Mouse (Mus musculus) lung, embryonic 14.5 days (tissue): ENCODE measurements at regions not wholly inside any gene's neighbourhood (a gene's known extent, or its start where the extent isn't known, plus 50 kb on each side); places are given as distances from the start of the nearest gene placed in this dataset.

ENCODE experiments used
- ATAC-seq: fragments of 200-750 bp; cut with Nextera tagmentation; 2 replicates; pipeline ENCODE4 v1.8.0; 2017; ENCODE audit warnings: mild to moderate bottlenecking, moderate TSS enrichment, moderate library complexity; ENCODE audit not compliant: insufficient read depth
- DNase-seq: peaks from one replicate; pipeline ENCODE4 v3.0.0-alpha.2; 2015
- H3K27ac ChIP-seq: fragments of 300-500 bp; sonication (generic); 2 replicates; pipeline ENCODE4 v1.5.1; 2014; ENCODE audit warnings: low read depth, mild to moderate bottlenecking, moderate library complexity
- H3K27me3 ChIP-seq: fragments of 300-500 bp; sonication (generic); 2 replicates; pipeline ENCODE4 v1.6.1; 2014; ENCODE audit warnings: low read length, control low read depth; ENCODE audit not compliant: insufficient read depth
- H3K36me3 ChIP-seq: fragments of 300-500 bp; sonication (generic); 2 replicates; pipeline ENCODE4 v1.6.1; 2014; ENCODE audit warnings: control low read depth; ENCODE audit not compliant: insufficient read depth
- H3K4me1 ChIP-seq: fragments of 300-500 bp; sonication (generic); 2 replicates; pipeline ENCODE4 v1.6.1; 2014; ENCODE audit warnings: antibody characterized with exemption, control low read depth; ENCODE audit not compliant: insufficient read depth
- H3K4me2 ChIP-seq: fragments of 300-500 bp; sonication (generic); 2 replicates; pipeline ENCODE4 v1.6.1; 2014; ENCODE audit warnings: mild to moderate bottlenecking
- H3K4me3 ChIP-seq: fragments of 300-500 bp; sonication (generic); 2 replicates; pipeline ENCODE4 v1.5.1; 2014; ENCODE audit warnings: low read depth, low read length
- H3K9ac ChIP-seq: fragments of 300-500 bp; sonication (generic); 2 replicates; pipeline ENCODE4 v1.6.1; 2014
- H3K9me3 ChIP-seq: fragments of 300-500 bp; sonication (generic); 2 replicates; pipeline ENCODE4 v1.6.1; 2016; ENCODE audit warnings: low read depth, low read length, control low read depth
- CTCF ChIP-seq: IDR thresholded peaks from 2 replicates; pipeline ENCODE4 v1.5.1; 2016; ENCODE audit warnings: antibody characterized with exemption, low read depth
- WGBS: fragments of 180-500 bp; shearing (Covaris S2); extraction: QIAGEN DNeasy Blood & Tissue Kit; methylation state at CpG from one replicate; pipeline ENCODE4 v1.1.7; 2014; 5-methylcytosine and 5-hydroxymethylcytosine counted together

DNA sequence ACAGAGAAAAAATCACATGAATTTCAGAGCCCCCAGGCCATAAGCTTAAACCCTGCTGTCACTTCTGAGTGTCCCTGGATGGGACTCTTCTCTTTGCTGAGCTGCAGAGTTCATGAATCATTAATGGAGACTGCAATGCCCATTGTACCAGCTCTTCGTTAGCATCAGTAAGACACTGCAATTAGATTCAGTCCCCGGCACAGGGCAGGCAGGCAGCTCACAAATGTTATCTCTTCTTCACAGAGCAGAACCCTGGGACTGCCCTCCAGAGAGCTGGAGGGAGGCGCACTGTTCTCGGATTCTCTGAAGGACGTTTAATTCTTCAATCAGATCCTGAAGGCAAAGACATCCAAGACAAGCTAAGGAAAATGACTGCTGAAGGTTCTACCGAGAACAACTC lies 420.1 kb downstream of the Tmem132b start:
- no peak overlapping the region for H3K27ac ChIP-seq
- 68% methylated on average over 6 of the region's 6 CpGs for WGBS
- no peaks in the 10 kb centered on the region for H3K4me1 ChIP-seq
- TF ChIP-seq CTCF = no peak
- no peak for DNase-seq
- no peak overlapping the region for H3K9ac ChIP-seq
- H3K27me3 ChIP-seq = no peaks in the 10 kb centered on the region
- ATAC-seq = no peak
- H3K9me3 ChIP-seq = no peaks in the 10 kb centered on the region
- H3K4me3 ChIP-seq = no peak overlapping the region
- no peaks in the 10 kb centered on the region for H3K36me3 ChIP-seq
- H3K4me2 ChIP-seq = no peak overlapping the region

DNA sequence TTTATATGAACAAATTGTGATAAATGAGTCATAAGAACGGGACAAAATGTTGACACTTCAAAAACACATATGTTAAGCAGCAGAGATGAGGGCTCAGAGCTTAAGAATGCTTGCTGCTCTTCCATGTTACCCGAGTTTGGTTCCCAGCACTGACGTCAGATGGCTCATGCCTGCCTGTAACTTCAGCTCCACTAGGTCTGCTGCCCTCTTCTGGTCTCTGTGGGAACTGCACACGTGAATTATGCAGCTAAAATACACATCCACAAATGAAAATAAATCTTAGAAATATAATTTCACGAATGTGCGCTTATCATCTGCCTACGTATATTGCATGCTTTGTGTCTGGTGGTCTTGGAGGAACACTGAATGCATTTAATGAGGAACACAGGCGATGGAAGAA lies 432.5 kb downstream of the Tmem132b start:
- Histone ChIP-seq H3K27ac (no peak overlapping the region), H3K9me3 (no peaks in the 10 kb centered on the region), H3K4me3 (no peak overlapping the region), H3K9ac (no peak overlapping the region), H3K4me2 (no peak overlapping the region), H3K4me1 (no peaks in the 10 kb centered on the region), H3K27me3 (no peaks in the 10 kb centered on the region), H3K36me3 (no peaks in the 10 kb centered on the region)
- WGBS = 61% methylated on average over 8 of the region's 8 CpGs
- ATAC-seq (no peak), DNase-seq (peak; percentile 21)
- peak; percentile 62 for TF ChIP-seq CTCF

DNA sequence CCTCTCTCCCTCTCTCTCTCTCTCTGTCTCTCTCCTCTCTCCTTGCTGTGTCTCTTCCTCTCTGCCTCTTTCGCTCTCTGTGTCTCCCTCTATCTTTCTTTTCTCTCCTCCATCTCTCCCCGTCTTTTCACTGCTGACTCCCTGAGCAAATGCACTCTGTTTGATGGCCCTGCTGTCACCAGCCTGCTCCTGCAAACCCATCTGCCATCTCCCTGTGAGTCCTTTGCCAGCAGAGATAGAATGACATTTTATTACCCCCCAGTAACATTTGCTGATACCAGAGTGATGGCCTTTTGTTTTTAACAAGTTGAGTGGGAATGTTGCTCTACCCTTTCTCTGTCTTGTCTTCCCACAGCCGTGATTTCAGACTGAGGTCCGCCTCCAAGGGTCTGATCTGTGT lies 436.6 kb downstream of the Tmem132b start:
- Histone ChIP-seq H3K9me3 (no peaks in the 10 kb centered on the region), H3K27ac (no peak overlapping the region), H3K36me3 (no peaks in the 10 kb centered on the region), H3K27me3 (no peaks in the 10 kb centered on the region), H3K4me2 (no peak overlapping the region), H3K4me1 (no peaks in the 10 kb centered on the region), H3K9ac (no peak overlapping the region), H3K4me3 (no peak overlapping the region)
- DNase-seq (no peak), ATAC-seq (no peak)
- TF ChIP-seq CTCF = no peak
- 52% methylated on average over 4 of the region's 4 CpGs for WGBS

DNA sequence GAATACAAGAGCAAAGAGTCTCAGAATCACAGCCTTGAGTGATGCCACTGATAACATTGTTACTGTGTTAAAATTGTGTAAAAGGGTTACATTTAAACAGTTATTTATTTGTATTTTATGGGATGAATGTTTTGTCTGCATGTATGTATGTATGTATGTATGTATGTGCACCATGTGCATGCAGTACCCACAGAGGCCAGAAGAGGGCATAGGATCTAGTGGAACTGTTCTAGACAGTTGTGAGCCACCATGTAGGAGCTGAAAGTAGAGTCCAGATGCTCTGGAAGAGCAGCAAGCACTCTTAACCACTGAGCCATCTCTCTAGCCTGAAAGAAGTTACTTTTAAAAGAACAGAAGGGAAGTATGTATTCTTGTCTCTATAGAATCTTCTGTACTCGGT lies 442.5 kb downstream of the Tmem132b start:
- H3K27me3 ChIP-seq = no peaks in the 10 kb centered on the region
- H3K4me3 ChIP-seq = no peak overlapping the region
- no peak overlapping the region for H3K27ac ChIP-seq
- no peaks in the 10 kb centered on the region; the same call in 1 of the 2 replicates for H3K9me3 ChIP-seq
- DNase-seq = no peak
- ATAC-seq = no peak
- WGBS = 55% methylated on average over 1 of the region's 1 CpGs
- no peak overlapping the region for H3K4me2 ChIP-seq
- no peaks in the 10 kb centered on the region for H3K4me1 ChIP-seq
- no peak overlapping the region for H3K9ac ChIP-seq
- peak; percentile 24; the same call in 1 of the 2 replicates for TF ChIP-seq CTCF
- no peaks in the 10 kb centered on the region for H3K36me3 ChIP-seq

DNA sequence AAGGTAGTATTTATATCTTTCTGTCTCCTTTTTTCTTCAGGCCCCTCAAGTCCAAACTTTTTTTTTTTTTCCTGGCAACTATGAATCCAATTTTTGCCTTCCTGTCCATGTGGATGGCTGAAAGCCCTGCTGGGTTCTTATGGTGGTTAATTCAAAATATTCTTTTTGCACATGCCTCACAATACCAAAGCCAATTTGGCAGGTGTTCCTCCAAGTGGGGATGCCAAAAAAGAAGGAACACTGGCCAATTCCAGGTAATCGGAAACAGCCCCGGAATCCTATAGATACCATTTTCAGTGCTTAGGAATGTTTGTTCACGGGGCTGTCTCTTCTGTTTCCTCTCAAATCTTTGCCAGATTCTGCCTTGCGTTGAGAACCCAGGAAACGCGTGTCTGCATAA lies 448.2 kb downstream of the Tmem132b start:
- 85% methylated on average over 6 of the region's 6 CpGs for WGBS
- Histone ChIP-seq H3K27me3 (no peaks in the 10 kb centered on the region), H3K4me1 (no peaks in the 10 kb centered on the region), H3K4me3 (no peak overlapping the region), H3K36me3 (no peaks in the 10 kb centered on the region), H3K4me2 (no peak overlapping the region), H3K27ac (no peak overlapping the region), H3K9ac (no peak overlapping the region), H3K9me3 (no peaks in the 10 kb centered on the region; the same call in 1 of the 2 replicates)
- TF ChIP-seq CTCF = no peak
- DNase-seq = no peak
- ATAC-seq = no peak

DNA sequence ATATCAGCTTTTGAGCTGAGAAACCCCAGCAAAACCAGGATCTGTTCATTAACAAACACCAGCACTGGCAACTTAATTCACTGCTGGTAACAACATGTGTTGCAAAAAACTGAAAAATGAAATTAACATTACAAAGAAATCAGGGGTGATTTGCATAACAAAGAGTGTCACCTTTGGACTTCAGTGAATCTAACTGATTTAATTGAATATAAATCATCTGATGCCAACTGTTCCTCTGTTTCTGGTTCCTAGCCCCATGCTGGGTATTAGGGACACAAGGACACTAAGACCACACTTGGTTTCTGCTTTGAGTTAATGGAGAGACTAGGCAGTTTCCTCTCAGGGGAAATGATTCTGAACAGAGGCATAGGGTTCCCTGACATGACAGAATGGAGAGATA lies 453.8 kb downstream of the Tmem132b start:
- no peak for TF ChIP-seq CTCF
- Histone ChIP-seq H3K4me3 (no peak overlapping the region), H3K27me3 (no peaks in the 10 kb centered on the region), H3K9ac (no peak overlapping the region), H3K36me3 (no peaks in the 10 kb centered on the region), H3K9me3 (no peaks in the 10 kb centered on the region), H3K4me2 (no peak overlapping the region), H3K27ac (no peak overlapping the region), H3K4me1 (no peaks in the 10 kb centered on the region)
- no peak for DNase-seq
- ATAC-seq = no peak

DNA sequence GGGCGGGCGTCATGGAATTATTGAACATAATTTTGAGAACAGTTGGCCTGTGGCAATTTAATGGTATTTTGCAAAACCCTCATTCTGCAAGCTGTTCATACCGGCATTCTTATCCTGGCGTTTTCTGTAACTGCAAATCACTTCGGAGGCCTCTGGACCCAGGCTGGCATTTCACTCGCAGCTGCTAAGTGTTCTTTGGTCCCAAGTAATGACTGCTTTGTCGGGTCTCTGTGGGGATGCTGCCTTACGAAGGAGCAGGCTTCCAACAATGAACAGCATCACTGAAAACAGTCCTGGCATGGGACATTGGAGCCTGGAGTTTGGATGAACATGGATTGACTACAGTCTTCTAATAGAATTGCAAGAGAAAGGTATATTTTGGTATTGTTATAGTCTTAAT lies 465.6 kb downstream of the Tmem132b start:
- Histone ChIP-seq H3K4me2 (no peak overlapping the region), H3K4me1 (no peaks in the 10 kb centered on the region), H3K27ac (no peak overlapping the region), H3K27me3 (no peaks in the 10 kb centered on the region), H3K4me3 (no peak overlapping the region), H3K9ac (no peak overlapping the region), H3K9me3 (no peaks in the 10 kb centered on the region; the same call in 1 of the 2 replicates), H3K36me3 (no peaks in the 10 kb centered on the region)
- no peak for ATAC-seq
- DNase-seq = no peak
- 64% methylated on average over 8 of the region's 8 CpGs for WGBS
- TF ChIP-seq CTCF = no peak

DNA sequence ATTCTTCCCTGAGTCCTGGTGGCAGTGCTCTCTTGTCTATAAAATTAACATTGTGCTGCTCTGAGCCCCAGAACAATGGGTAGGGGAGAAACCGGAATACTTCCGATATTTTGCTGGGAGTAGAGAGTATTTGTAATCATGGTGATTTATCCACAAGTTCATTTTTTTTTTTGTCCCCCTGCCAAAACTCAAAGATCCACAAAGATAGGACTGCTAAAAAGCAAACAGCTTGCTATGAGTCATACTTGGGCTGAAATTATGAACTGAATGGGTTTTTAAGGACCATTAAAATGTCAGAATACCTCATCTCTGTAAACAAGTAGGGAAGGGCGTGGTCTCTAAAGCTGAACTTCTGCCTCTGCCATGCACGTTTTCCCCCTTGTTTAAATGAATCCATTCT lies 476.3 kb downstream of the Tmem132b start:
- TF ChIP-seq CTCF = no peak
- H3K9me3 ChIP-seq = no peaks in the 10 kb centered on the region
- H3K27me3 ChIP-seq = no peaks in the 10 kb centered on the region
- H3K36me3 ChIP-seq = no peaks in the 10 kb centered on the region
- WGBS = 59% methylated on average over 4 of the region's 4 CpGs
- H3K9ac ChIP-seq = no peak overlapping the region
- peak; percentile 7 for DNase-seq
- no peak overlapping the region for H3K4me3 ChIP-seq
- ATAC-seq = no peak
- no peak overlapping the region for H3K27ac ChIP-seq
- H3K4me2 ChIP-seq = no peak overlapping the region
- no peaks in the 10 kb centered on the region for H3K4me1 ChIP-seq
